Mouse (Mus musculus): ENCODE results near the gene Camta1.
A peak's percentile ranks its signal among the peaks of the same experiment; 100 is the strongest.

Gene Camta1

GRCm38 (mm10) chr4:151104147-151104546, 757.5 kb downstream of the Camta1 start:
- no peak for DNase-seq

GRCm38 (mm10) chr4:151103646-151104045, 758.0 kb downstream of the Camta1 start:
- no peak for DNase-seq

- no peak for DNase-seq
These were observed 764.6 kb downstream of the Camta1 start for GRCm38 (mm10) chr4:151097104-151097438.

- DNase-seq, result no peak
These were observed 765.2 kb downstream of the Camta1 start for GRCm38 (mm10) chr4:151096334-151097103.

GRCm38 (mm10) chr4:151095207-151095606, 766.5 kb downstream of the Camta1 start:
- peak; percentile 55 to 69 for DNase-seq

GRCm38 (mm10) chr4:151089270-151089669, 772.4 kb downstream of the Camta1 start, which contains the start of gene Gm13090:
Gm13090 (plus strand) TSS chr4:151089570.
- DNase-seq, result no peak

GRCm38 (mm10) chr4:151088819-151089218, 772.9 kb downstream of the Camta1 start:
- DNase-seq, result no peak

GRCm38 (mm10) chr4:151087358-151087757, 774.3 kb downstream of the Camta1 start:
- DNase-seq, result no peak

- DNase-seq, result no peak
These were observed 778.6 kb downstream of the Camta1 start for GRCm38 (mm10) chr4:151083027-151083426.

- DNase-seq, result no peak
These were observed 779.7 kb downstream of the Camta1 start for GRCm38 (mm10) chr4:151081977-151082376.

- no peak for DNase-seq
These were observed 780.3 kb downstream of the Camta1 start for GRCm38 (mm10) chr4:151081355-151081754.

- DNase-seq, result no peak
These were observed 786.9 kb downstream of the Camta1 start for GRCm38 (mm10) chr4:151074817-151075216.

- DNase-seq, result peak; percentile 66 to 87
These were observed 788.5 kb downstream of the Camta1 start for GRCm38 (mm10) chr4:151073108-151073744.

GRCm38 (mm10) chr4:151070962-151071361, 790.7 kb downstream of the Camta1 start:
- DNase-seq, result no peak

GRCm38 (mm10) chr4:151068751-151069150, 792.9 kb downstream of the Camta1 start:
- no peak for DNase-seq

GRCm38 (mm10) chr4:151059566-151059965, 802.1 kb downstream of the Camta1 start:
- no peak for DNase-seq

- DNase-seq, result no peak
These were observed 803.0 kb downstream of the Camta1 start for GRCm38 (mm10) chr4:151058634-151059033.

GRCm38 (mm10) chr4:151057347-151058321, 804.0 kb downstream of the Camta1 start, which contains the start of gene Vamp3:
Vamp3 (minus strand) TSS chr4:151057963.
- peak; percentile 99 to 100 for DNase-seq

- no peak for DNase-seq
These were observed 810.5 kb downstream of the Camta1 start for GRCm38 (mm10) chr4:151051162-151051561.

- no peak for DNase-seq
These were observed 815.2 kb downstream of the Camta1 start for GRCm38 (mm10) chr4:151046524-151046923.

GRCm38 (mm10) chr4:151044944-151045570, 816.6 kb downstream of the Camta1 start:
- peak; percentile 14 to 80 for DNase-seq

Measured in kidney, postnatal 25 days (tissue).